Mouse (Mus musculus) liver (tissue): ENCODE data around the gene Cacna2d3.

Experiments
- DNase-seq: peaks from one replicate; pipeline ENCODE4 v3.0.0-alpha.2; 2020; ENCODE audit warnings: mixed read lengths

Cacna2d3 gene

DNA sequence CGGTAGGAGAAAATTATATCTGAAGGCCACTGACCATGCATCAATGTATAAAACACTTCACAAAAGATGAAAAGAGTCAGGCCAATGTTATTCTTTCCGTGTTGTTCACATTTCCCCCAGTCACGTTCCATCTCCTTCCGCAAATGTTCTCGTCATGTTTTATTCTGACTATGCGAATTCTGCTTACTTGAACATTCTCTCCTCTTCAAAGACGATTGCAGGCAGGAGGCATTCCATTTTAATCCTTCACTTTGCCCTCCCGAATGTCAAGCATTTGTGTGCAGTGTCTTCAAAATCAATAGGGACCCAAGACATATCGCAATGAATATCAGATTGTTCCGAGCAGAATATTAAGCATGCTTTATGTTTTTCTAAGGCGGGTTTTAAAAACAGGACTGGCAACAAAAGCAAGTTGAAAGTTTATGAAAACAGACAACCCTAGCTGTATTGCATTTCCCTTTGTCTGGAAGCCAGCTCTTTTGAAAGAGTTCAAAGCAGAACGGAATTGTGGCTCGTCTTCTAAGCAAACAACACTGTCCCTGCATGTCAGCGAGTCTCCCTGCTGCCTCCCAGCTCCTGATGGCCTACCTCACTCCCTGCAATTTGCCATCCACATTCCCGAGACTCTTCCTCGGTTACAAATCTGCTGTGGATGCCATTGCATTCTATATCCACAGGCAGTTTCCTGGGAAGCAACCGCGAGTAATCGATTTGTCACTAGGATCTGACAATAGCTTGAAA, 492.5 kb downstream of the Cacna2d3 start:
- no peak for DNase-seq

DNA sequence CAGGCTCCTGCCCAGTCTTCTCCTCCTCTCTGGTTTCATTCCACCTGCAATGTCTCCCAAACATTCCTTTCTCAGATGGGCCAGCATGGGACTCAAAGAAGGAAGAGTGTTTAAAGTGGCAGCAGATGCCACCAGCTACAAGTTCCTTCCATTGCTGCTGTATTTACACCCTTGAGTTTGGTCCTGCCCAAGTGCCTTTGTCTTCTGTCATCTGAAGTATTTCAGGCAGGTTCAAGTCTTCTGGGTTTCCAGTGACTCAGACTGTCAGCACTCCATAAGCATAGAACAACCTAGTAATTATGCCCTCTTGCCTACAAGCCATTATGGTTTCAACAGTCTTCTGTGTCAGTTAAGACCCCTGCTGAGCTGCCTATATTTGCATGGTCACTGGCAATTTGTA, 493.2 kb downstream of the Cacna2d3 start:
- DNase-seq: no peak

DNA sequence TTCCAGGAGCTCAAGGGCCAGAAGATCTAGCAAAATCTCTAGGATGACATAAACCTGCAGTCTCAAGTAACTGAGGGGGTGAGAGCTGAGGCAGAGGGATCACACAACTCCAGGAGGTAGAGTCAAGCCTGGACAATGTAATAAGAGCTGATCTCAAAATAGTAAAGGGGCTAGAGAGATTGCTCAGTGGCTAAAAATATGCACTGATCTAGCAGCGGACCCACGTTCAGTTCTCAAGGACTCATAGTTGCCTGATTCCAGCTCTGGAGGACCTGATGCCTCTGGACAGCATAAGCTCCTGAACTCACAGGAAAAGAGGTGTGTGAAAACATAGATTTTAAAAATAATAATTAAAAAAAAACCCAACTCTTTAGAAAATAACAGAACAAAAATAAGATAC, 493.7 kb downstream of the Cacna2d3 start:
- DNase-seq: no peak

DNA sequence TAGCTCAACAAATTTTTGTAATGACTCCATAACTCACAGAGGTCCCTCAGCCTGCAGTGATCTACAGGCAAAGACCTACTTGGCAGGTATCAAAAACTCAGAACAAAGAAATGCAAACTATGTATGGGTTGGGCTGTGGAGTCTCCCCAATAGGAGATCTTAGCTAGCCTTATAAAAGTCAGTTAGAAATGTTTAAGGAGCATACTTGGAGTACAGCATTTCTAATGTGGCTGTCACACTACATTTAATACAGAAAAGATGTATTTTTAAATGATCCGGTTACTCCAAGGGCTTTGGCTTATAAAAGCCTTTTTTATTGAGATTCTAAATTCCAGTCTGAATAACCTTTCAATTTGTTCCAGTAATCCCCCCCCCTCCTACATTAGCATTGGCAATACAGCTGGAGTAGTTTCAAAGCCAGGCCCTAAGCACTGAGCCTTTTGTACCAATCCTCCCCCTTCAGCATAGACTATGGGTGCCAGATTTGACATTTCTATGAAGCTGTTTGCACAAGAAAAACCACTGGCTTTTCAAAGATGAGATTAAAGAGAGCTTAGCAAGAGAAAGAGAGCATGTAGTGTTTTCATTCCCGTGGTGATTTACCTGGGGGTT, 495.8 kb downstream of the Cacna2d3 start:
- DNase-seq: no peak

DNA sequence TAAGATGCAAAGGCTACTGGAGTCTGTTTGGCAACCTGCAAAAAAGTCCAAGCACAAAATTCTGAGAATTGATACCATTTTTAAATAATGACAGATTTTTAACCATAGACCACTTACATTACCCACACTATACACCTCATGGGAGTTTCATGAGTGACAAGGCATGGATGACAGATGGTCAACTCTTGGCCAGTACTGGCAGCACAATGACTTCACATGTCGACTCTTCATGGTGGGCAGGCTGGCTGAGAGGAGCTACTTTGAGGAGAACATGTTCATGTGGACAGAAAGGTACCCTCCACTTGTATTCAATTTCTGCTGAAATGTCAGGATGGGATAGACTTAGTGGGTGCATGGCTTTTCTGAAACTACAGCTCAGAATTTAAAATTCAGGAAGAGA, 498.7 kb downstream of the Cacna2d3 start:
- no peak for DNase-seq

DNA sequence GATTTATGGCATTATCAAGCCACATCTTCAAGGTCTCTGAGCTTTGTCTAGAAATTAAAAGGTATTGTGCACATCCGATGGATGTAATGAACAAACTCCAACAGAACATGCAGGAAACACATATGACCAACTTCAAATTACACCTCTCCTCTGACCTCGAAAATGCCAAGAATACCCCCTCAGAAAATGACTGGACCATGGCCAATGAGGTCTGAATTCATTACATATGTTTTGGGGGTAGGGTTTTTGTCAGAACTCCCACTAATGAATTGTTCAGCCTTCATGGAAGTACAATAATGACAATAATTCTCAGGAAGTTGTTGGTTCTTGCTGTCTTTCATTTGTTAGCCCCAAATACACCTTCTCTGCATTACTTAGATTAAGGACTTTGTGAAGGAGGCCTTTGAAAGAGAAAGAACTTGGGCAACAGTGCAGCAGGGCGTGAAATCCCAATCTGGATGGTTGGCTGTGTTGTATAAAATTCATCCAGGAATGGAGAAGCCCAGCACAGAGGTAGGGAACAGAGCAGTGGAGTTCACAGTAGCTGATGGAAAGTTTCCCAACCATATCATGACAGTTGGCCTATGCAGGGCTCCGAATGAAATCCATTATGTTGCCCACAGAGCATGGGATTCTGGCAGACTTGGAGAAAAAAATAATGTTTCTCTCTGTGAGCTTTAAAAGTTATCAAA, 499.3 kb downstream of the Cacna2d3 start:
- DNase-seq: no peak

DNA sequence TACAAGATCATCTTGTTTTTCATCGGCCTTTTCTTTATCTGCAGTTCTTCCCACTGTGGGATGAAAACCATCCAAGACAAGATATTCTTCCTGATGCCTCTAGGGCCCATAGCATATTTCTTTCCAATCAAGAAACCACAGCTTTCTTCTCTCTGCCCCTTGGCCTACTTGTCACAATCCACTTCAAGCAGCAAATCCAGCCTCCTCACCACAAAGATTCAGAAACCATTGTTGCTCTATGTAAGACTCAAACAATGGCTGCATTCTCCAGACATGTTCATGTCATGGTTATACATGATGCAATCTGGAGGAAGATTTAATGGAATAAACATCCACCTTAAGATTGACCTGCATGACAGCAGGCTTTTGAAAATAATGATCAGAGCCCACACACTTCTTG, 505.6 kb downstream of the Cacna2d3 start:
- no peak for DNase-seq

DNA sequence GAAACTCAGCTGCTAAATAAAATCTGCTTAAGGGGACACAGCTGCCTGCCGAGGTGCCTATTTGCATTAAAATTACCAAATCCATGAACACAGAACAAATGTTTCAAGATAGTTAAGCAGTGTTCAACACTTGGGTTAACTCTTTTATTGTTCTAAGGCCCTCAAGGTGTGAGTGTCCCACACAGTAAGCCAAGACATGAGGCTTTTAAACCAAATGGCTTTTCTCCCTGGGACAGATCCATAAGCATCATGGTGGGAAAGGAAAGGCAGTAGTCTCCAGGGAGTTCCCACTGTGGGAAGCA, 516.7 kb downstream of the Cacna2d3 start:
- no peak for DNase-seq

DNA sequence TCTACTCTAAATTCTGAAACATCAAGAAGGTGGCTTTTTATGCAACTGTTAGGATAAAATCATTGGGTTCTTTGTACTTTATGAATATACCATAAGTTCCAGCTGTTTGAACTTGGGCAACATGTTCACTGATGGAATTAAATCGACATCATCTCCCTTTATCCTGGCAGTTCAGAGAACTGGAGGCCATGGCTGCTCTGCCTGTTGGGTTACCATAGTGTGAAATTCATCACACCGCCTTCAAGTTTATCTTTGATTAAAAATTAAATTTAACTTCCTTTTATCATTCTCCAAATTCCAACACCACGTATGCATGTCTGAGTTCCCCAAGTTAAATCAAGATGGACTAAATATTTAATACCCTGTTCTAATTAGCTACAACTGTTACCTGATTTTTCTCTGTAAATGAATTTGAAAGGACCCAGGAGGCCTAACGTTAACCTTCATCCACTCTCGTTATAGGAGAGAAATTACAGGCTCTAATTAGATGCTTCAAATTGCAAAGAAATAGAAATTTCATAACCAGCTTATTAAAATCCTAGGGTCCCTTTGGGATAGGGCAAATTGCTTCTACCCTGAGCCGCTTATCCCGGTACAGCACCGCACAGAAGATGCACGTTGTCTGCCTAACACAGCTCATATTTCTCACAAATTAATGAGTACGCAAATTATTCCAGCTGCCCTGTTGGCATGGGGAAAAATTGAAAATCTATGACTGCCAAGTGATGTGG, 517.3 kb downstream of the Cacna2d3 start:
- DNase-seq: no peak

DNA sequence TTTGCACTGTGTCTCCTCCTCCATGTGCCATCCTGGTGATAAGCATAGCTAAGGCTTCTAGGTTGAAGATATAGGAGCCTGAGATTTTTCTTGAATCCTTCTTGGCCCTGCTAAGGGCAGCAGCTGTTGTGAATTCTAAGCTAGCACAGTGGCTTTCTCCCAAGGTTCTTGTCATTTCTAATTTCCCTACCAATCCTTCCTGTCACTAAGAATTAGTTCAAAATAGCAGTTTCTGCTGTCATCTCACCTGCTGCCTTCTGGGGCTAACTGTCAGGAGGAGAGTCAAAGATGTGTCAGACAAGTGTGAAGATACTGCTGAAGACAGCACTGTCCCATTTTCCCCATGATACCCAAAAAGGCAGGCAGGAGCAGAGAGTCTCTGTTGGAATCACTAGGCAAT, 525.5 kb downstream of the Cacna2d3 start:
- no peak for DNase-seq

DNA sequence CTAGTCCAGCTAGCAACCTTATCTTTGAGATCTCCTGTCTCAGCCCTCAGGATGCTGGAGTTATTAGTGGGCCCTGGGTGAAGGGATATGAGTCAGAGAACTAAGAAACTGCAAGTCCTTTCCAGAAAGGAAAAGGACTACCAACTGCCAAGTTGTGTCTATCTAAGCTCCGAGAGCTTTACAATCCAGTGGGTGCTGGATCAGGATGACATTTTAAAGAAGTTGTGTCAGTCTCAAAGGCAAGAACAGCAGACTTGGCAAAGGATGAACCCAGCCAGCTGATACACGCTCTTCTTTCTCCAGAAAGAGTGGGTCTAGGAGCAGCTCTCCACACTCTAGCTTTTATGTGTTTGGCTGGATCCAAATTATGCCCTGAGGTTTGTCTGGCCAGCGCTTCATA, 530.2 kb downstream of the Cacna2d3 start:
- no peak for DNase-seq

DNA sequence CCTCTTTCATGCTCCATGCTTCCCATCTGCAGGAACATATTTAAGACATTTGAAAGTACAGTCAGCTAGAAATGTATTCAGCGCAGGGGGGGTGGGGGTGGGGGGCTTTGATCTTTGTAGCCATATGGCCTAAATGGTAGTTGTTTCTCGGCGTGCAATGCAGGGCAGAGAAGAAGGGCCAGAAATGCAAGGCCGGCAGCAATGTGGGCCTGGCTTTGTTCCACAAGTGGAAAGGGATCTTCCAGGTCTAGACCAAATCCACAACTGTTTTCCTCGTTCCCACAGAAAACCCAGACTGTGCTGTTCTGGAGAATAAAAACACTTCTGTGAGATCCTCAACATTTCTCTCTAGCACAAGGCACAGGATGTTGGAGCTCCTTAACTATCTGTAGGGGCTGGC, 537.9 kb downstream of the Cacna2d3 start:
- no peak for DNase-seq

DNA sequence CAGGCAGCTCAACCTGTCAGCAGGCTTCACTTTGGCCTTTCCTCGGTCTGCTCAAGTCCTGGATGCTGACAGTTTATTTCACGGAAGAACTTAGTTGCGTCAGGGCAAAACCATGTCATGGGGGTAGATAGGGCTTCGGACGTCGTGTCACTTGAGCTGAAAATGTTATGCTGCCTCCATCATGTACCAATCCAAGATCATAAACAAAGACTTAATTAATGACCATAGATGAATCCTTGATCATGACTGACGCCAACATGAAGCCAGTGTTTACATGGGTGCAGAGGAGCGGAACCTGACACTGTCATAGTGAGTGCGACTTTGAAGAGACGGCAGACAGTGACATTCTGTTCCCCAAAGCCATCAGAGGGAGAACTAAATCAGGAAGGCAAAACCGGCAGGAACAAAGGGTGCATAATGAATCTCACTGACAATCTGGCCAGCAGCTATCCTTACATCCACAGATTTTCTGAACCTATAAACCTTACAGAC, 542.2 kb downstream of the Cacna2d3 start:
- DNase-seq: no peak

DNA sequence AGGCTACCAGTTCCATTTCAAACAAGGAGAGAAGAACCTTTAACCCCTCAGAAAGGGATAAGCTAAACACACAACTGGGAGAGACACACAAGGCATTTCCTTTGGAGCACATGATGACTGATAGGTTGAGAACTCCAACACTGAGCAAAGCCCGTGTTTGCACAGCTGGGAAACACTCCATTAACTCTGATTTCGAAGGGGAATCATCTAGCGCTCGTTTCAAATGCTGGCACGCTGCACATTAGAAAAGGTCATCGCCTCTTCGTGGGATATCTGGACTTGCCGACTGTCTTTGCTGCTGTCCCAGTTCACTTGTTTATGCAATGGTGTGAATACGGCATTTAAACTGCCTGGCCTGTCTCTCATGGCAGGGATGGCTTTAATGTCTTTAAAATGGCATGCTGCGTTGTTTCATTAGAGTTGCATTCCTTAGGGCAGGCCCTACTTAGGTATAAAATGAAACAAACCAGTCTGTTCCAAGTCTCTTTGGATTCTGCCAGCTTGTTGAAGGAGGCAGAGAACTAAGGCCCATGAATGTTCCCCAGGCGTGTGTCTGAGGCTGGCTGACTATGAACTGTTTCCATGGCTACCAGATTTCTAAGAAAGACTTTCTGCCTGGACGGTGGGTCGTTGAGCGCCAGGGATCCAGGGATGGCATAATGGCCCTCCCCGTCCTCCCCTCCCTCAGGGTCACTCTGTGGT, 542.8 kb downstream of the Cacna2d3 start:
- no peak for DNase-seq

DNA sequence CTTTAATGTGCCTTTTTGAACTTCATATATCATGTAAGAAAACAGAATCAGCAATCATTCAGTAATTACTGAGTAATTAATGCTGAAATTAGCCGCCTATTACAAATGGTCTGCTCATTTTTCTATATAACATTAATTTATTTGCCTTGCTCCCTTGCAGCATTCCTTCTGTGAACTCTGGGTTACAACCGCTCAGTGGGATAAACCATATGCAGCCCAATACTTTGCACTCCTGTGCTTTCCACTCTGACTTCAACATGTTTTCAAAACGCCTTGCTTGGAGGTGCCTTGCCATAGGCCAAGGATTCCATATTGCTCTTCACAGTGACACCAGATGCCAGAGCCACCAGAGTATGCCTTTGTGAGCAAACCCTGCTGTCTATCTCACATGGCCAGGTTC, 546.9 kb downstream of the Cacna2d3 start:
- no peak for DNase-seq

DNA sequence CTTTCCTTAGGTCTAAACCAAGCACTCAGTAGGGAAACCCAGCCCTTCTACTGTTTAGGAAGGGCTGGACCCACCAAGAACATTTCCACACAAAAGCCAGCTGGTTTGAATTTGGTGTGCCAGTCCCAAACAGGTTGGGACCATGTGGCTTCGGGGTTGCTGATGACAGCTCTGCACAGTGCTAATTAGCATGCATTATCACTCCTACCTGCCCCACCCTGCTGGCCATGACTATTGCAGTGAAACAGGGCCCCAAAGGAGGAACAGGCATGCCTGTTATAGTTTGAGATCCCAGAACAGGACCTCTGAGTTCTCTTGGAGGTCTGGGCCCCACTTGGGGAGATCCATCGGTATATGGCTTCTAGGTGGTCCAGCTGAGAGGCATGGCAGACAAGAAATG, 549.5 kb downstream of the Cacna2d3 start:
- no peak for DNase-seq

DNA sequence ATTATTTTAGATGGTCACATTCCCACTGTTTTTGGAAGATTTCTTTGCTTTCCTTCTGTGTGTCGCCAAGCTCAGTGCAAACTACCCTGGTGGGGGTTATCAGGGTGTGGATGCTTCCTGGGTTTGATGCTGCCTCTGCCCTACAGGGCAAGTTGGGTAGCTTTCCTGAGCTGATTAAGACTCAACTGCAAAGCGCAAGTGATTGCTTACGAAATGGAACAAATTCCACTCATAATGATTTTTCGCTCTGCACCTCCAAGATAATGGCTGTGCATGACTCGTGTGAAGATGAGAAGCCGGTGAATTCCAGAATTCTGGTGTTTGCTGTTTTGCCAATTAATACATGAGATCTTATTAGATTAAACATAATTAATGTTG, 557.0 kb downstream of the Cacna2d3 start:
- DNase-seq: no peak

DNA sequence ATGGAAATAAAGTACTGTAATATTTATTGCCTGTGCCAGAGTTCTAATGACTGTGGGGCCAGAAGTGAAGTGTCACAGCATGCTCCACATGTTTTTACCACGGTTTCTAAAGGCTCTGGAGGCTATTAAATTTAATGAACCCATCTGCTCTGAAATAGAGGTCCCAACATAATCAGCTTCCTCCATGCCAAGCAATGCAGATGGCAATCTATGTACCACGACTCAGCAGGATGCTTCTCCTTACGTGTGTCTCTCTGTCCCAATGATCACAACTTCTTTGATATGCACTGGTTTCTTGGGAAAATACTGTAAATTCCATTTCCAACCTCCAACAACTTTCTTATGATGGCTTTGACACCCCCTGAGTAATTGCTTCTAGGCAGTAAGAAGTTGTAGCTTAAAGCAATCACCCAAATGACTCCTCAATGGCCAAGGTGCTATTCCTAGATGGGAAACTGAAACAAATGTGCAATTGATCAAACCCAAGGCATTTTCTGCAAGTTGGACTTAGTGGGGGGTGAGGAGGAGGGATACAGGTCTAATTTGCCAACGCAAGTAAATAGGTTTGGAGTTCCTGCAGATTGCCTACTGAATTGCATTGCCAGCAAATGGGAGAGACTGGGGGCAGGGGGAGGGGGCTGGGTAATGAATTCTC, 557.5 kb downstream of the Cacna2d3 start:
- DNase-seq: no peak

DNA sequence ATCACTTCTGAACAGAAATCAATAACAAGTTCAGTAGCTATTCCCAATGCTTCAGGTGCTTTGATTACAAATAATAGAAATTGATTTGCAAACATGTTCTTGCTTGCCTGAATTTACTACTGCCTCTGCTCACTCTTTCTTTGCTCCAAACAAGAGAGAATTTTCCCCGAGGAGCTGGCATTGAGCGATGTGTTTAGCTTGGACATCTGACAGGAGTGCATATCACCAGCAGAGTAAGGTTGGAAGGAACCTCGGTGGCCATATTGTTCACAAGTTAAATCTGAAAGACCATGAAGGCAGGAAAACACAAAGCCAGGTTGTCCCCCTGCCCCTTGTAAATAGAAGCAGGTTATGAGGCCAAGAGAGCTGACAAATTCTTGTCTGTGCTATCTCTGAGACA, 561.9 kb downstream of the Cacna2d3 start:
- no peak for DNase-seq

DNA sequence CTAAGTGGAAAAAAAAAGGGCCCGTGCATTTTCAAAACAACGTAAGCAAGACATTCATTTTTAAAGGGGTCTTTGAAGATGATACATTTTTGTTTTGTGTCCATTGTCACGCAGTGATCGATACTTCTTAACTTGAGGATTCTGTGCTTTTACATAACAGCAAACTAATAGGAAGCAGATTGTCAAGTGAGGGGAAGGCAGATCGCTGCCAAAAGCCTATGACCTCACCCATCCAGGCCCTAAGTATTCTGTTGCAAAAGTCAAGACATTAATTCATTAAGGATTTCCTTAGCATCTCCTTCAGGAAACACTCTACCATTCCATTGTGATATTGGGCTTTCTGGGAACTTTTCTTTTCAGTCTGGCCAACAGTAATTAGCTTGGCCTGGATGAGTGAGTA, 564.6 kb downstream of the Cacna2d3 start:
- DNase-seq: no peak

DNA sequence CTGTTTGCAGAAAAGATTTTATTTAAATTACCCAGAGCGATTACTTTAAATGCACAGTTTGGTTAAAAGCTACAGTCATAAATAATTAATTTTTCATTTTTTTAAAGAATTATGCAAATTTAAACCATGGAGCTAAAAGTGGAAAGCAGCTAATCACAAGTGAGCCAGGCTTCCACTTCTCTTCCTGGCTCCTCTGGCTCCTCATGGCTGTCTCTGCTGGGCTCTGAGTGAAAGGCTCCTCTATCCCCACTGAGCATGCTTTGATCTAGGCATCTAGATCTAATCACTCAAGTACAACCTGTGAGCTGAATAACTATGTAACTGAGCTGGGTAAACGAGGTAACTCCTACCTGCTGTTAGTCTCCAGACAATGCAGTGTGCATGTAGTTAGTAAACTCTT, 577.5 kb downstream of the Cacna2d3 start:
- DNase-seq: no peak

DNA sequence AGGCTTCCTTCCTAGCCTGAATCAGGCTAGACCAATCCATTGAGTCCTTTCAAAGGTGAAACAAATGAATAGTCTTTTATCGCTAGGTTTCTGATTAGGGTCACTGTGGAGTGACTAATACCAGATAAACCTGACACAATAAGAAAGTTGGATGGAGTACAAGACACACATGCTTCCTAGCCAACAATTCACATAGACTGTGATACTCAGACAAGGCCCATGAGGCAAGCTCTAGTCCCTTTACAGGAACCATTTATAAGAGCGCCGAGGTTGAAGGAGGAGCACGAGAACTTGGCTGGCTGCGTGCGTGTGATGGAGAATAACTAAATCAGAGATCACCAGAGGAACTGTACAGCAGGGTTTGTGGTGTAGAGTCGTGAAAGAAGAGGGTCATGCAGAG, 584.0 kb downstream of the Cacna2d3 start:
- no peak for DNase-seq
